Mouse (Mus musculus): Measurements from ENCODE around the gene Plpp7. TPM values are rescaled to one million over a fixed set of nuclear protein-coding genes. Genes with fewer than 3 reads are reported as not detected.

Gene Plpp7
- polyA plus RNA-seq, 1 experiment from 2014 or later, result 29.5 TPM

GRCm38 (mm10) chr2:32132567-32132992 is 37.3 kb downstream of the Plpp7 start:
- Histone ChIP-seq H3K4me1 (replicated peaks) (peaks cover 6% of the 10 kb centered on the region), H3K36me3 (no peaks in the 10 kb centered on the region), H3K27me3 (no peaks in the 10 kb centered on the region; the same call in 1 of the 2 replicates), H3K27ac (replicated peaks) (no peak overlapping the region), H3K4me2 (no peak overlapping the region; the same call in 1 of the 2 replicates), H3K9me3 (no peaks in the 10 kb centered on the region), H3K4me3 (no peak overlapping the region), H3K9ac (no peak overlapping the region)
- 6% methylated on average over 12 of the region's 12 CpGs for WGBS
- no peak for ATAC-seq (ENCODE audit: low FRiP score, low read depth)

GRCm38 (mm10) chr2:32134039-32134438 is 38.7 kb downstream of the Plpp7 start:
- ATAC-seq (ENCODE audit: low FRiP score, low read depth), result no peak
- Histone ChIP-seq H3K27me3 (no peaks in the 10 kb centered on the region; the same call in 1 of the 2 replicates), H3K36me3 (no peaks in the 10 kb centered on the region), H3K9ac (no peak overlapping the region), H3K27ac (replicated peaks) (no peak overlapping the region), H3K4me3 (no peak overlapping the region), H3K4me2 (no peak overlapping the region), H3K9me3 (no peaks in the 10 kb centered on the region), H3K4me1 (replicated peaks) (peaks cover 6% of the 10 kb centered on the region)
- 7% methylated on average over 2 of the region's 2 CpGs for WGBS

- Histone ChIP-seq H3K27me3 (no peaks in the 10 kb centered on the region), H3K27ac (replicated peaks) (peak overlapping the region; percentile 90), H3K4me2 (peak overlapping the region; percentile 89), H3K9ac (peak overlapping the region; percentile 62), H3K4me1 (replicated peaks) (peaks cover 6% of the 10 kb centered on the region), H3K36me3 (no peaks in the 10 kb centered on the region), H3K9me3 (no peaks in the 10 kb centered on the region), H3K4me3 (peak overlapping the region; percentile 63)
- under 1% methylated on average over 40 of the region's 40 CpGs for WGBS
- ATAC-seq (ENCODE audit: low FRiP score, low read depth), result peak; percentile 96
Observed at GRCm38 (mm10) chr2:32137667-32138266, 42.4 kb downstream of the Plpp7 start.

GRCm38 (mm10) chr2:32139377-32139776 is 44.0 kb downstream of the Plpp7 start:
- 86% methylated on average over 5 of the region's 5 CpGs for WGBS
- ATAC-seq (ENCODE audit: low FRiP score, low read depth), result no peak
- Histone ChIP-seq H3K9ac (no peak overlapping the region), H3K4me3 (no peak overlapping the region), H3K36me3 (no peaks in the 10 kb centered on the region), H3K27ac (replicated peaks) (no peak overlapping the region), H3K4me1 (replicated peaks) (peaks cover 6% of the 10 kb centered on the region), H3K27me3 (no peaks in the 10 kb centered on the region), H3K9me3 (no peaks in the 10 kb centered on the region), H3K4me2 (no peak overlapping the region)

- H3K36me3 ChIP-seq, result no peaks in the 10 kb centered on the region
- no peak for ATAC-seq (ENCODE audit: low FRiP score, low read depth)
- H3K4me1 ChIP-seq (replicated peaks), result peaks cover 6% of the 10 kb centered on the region
- H3K9ac ChIP-seq, result no peak overlapping the region
- no peak overlapping the region for H3K4me2 ChIP-seq
- H3K4me3 ChIP-seq, result no peak overlapping the region
- no peaks in the 10 kb centered on the region for H3K9me3 ChIP-seq
- H3K27ac ChIP-seq (replicated peaks), result no peak overlapping the region
- no peaks in the 10 kb centered on the region for H3K27me3 ChIP-seq
- WGBS, result 17% methylated on average over 4 of the region's 4 CpGs
Observed at GRCm38 (mm10) chr2:32140498-32140934, 45.2 kb downstream of the Plpp7 start.

GRCm38 (mm10) chr2:32141602-32142001 is 46.3 kb downstream of the Plpp7 start:
- no peaks in the 10 kb centered on the region for H3K27me3 ChIP-seq
- no peak overlapping the region for H3K4me3 ChIP-seq
- 81% methylated on average over 6 of the region's 6 CpGs for WGBS
- no peaks in the 10 kb centered on the region for H3K36me3 ChIP-seq
- ATAC-seq (ENCODE audit: low FRiP score, low read depth), result no peak
- H3K9ac ChIP-seq, result no peak overlapping the region
- H3K4me1 ChIP-seq (replicated peaks), result peaks cover 6% of the 10 kb centered on the region
- H3K27ac ChIP-seq (replicated peaks), result no peak overlapping the region
- H3K9me3 ChIP-seq, result no peaks in the 10 kb centered on the region
- no peak overlapping the region for H3K4me2 ChIP-seq

GRCm38 (mm10) chr2:32142368-32142767 is 47.0 kb downstream of the Plpp7 start:
- Histone ChIP-seq H3K4me1 (replicated peaks) (peaks cover 1% of the 10 kb centered on the region), H3K9me3 (no peaks in the 10 kb centered on the region), H3K9ac (no peak overlapping the region), H3K27ac (replicated peaks) (no peak overlapping the region), H3K27me3 (no peaks in the 10 kb centered on the region), H3K4me2 (no peak overlapping the region), H3K36me3 (no peaks in the 10 kb centered on the region), H3K4me3 (no peak overlapping the region)
- 65% methylated on average over 6 of the region's 6 CpGs for WGBS
- ATAC-seq (ENCODE audit: low FRiP score, low read depth), result no peak

- H3K4me3 ChIP-seq, result no peak overlapping the region
- H3K9ac ChIP-seq, result no peak overlapping the region
- no peak for ATAC-seq (ENCODE audit: low FRiP score, low read depth)
- no peaks in the 10 kb centered on the region for H3K27me3 ChIP-seq
- WGBS, result 84% methylated on average over 5 of the region's 5 CpGs
- H3K36me3 ChIP-seq, result no peaks in the 10 kb centered on the region
- H3K4me2 ChIP-seq, result no peak overlapping the region
- H3K27ac ChIP-seq (replicated peaks), result no peak overlapping the region
- no peaks in the 10 kb centered on the region for H3K4me1 ChIP-seq (replicated peaks)
- H3K9me3 ChIP-seq, result no peaks in the 10 kb centered on the region
Observed at GRCm38 (mm10) chr2:32144633-32145032, 49.3 kb downstream of the Plpp7 start.

- H3K4me2 ChIP-seq, result no peak overlapping the region
- H3K4me3 ChIP-seq, result no peak overlapping the region
- H3K9ac ChIP-seq, result no peak overlapping the region
- no peaks in the 10 kb centered on the region for H3K36me3 ChIP-seq
- no peaks in the 10 kb centered on the region for H3K27me3 ChIP-seq
- H3K9me3 ChIP-seq, result no peaks in the 10 kb centered on the region
- no peak for ATAC-seq (ENCODE audit: low FRiP score, low read depth)
- H3K27ac ChIP-seq (replicated peaks), result no peak overlapping the region
- H3K4me1 ChIP-seq (replicated peaks), result peaks cover 8% of the 10 kb centered on the region
- 66% methylated on average over 5 of the region's 5 CpGs for WGBS
Observed at GRCm38 (mm10) chr2:32146617-32147162, 51.4 kb downstream of the Plpp7 start.

GRCm38 (mm10) chr2:32150135-32150534 is 54.8 kb downstream of the Plpp7 start:
- Histone ChIP-seq H3K9ac (peak overlapping the region; percentile 95; the same call in 1 of the 2 replicates), H3K4me2 (peak overlapping the region; percentile 82), H3K4me1 (replicated peaks) (peaks cover 39% of the 10 kb centered on the region), H3K4me3 (peak overlapping the region; percentile 86), H3K27me3 (no peaks in the 10 kb centered on the region), H3K36me3 (no peaks in the 10 kb centered on the region), H3K27ac (replicated peaks) (peak overlapping the region; percentile 99), H3K9me3 (no peaks in the 10 kb centered on the region)
- WGBS, result 24% methylated on average over 1 of the region's 1 CpGs
- ATAC-seq (ENCODE audit: low FRiP score, low read depth), result peak; percentile 0; the same call in 1 of the 2 replicates

- Histone ChIP-seq H3K4me1 (replicated peaks) (peaks cover 43% of the 10 kb centered on the region), H3K27me3 (no peaks in the 10 kb centered on the region), H3K9ac (peak overlapping the region; percentile 95), H3K9me3 (no peaks in the 10 kb centered on the region), H3K4me2 (peak overlapping the region; percentile 82), H3K4me3 (peak overlapping the region; percentile 86), H3K36me3 (no peaks in the 10 kb centered on the region), H3K27ac (replicated peaks) (peak overlapping the region; percentile 99)
- 5% methylated on average over 7 of the region's 7 CpGs for WGBS
- ATAC-seq (ENCODE audit: low FRiP score, low read depth), result peak; percentile 71
Observed at GRCm38 (mm10) chr2:32150562-32150923, 55.2 kb downstream of the Plpp7 start.

GRCm38 (mm10) chr2:32150924-32151659 is 55.8 kb downstream of the Plpp7 start, which contains the start of gene Prrc2b:
Prrc2b (plus strand) TSS chr2:32151082.
- H3K4me2 ChIP-seq, result peak within 1 kb of the TSS; percentile 82
- H3K4me3 ChIP-seq, result peak within 1 kb of the TSS; percentile 86
- H3K4me1 ChIP-seq (replicated peaks), result peaks cover 48% of the 10 kb centered on the region
- H3K27me3 ChIP-seq, result no peaks in the 10 kb centered on the region
- under 1% methylated on average over 47 of the region's 117 CpGs for WGBS
- ATAC-seq (ENCODE audit: low FRiP score, low read depth), result peak; percentile 68
- peak within 1 kb of the TSS; percentile 99 for H3K27ac ChIP-seq (replicated peaks)
- no peaks in the 10 kb centered on the region for H3K9me3 ChIP-seq
- H3K9ac ChIP-seq, result peak within 1 kb of the TSS; percentile 95
- no peaks in the 10 kb centered on the region for H3K36me3 ChIP-seq

All from hindbrain, embryonic 15.5 days (tissue).